Mouse (Mus musculus): ENCODE measurements around the gene Ddx39.

DNA sequence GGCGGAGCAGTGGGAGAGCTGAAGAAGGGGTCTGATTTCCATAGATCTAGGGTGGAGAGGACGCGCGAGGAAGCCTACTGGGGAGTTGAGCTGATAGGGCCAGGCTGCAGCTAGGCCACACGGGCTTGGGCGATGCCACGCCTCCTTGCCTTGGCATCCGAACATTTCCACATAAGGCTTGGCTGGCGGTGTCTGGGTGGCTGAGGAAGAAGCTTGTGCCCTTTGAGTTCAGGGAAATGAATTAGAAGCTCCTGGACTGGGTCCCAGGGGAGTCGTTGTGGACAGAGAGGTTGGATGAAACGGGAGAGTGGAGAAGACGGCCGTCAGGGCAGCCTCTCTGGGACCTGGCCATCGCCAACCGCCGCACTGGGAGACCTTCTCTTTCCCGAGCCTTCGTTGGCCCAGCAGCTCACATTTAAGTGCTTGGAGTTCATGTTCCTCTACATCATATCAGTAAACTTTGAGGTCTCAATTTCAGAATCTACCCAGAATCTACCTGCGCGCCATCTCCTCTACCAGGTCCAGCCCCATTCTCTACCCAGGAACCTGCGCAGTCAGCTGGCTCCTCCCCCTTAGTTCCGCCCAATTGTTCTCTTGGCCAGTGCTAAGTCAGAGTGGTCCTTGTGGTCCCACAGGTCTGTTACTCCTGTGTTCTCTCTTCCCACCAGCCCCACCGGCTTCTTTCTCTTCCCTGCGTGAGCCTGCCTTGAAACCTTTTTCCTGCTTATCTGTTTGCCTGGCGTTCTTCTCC lies 57.9 kb downstream of the Ddx39 start:
- no peak for TF ChIP-seq CTCF (IDR thresholded peaks at IDR 0.05; ENCODE audit: low read depth)
- TF ChIP-seq EP300 (IDR thresholded peaks at IDR 0.05; ENCODE audit: low read depth), result no peak
